Mouse (Mus musculus): ENCODE measurements around the gene Uap1l1.
A peak's percentile ranks its signal among the peaks of the same experiment; 100 is the strongest.

Uap1l1 gene

GRCm38 (mm10) chr2:25369996-25370395, 4.5 kb upstream of the Uap1l1 start:
- DNase-seq = no peak

GRCm38 (mm10) chr2:25364761-25365090, 756 bp downstream of the Uap1l1 start:
- DNase-seq = no peak

DNA sequence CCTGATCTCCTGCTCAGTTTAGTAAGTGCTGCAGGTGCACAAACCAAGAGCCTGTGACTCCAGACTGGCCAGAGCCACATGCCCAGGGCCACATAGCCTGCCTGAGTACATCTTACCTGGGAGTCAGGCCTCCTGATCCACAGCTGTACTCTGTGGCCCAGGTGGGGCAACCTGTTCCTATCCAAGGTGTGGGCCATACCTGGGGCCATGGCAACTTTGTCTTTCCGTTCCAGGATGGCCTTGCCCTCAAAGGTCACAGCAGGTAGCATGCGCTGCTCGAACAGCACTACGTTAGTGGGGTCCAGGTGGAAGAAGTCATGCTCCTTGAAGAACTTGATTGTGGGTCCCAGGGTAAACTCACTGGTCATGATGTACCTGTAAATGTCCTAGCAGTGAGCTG, 1.2 kb downstream of the Uap1l1 start:
- DNase-seq = no peak

GRCm38 (mm10) chr2:25363478-25364178, 1.9 kb downstream of the Uap1l1 start:
- DNase-seq = no peak

DNA sequence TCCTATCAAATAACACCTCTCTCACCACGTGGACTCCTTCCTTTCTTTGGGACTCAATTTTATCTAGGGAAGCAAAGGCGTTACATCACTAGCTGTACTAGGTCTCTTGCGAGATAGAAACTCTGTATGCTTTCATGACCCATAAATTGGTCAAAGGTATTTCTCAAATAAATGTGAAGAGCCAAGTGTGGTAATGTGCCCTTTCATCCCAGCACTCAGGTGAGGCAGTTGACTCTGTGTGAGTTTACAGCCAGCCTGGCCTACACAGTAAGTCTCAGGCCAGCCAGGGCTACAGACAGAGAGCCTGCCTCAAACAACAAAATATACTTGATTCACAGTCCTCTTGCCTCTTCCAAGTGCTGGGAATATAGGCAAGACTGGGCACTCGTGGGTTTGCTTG, 5.6 kb downstream of the Uap1l1 start:
- DNase-seq = no peak

DNA sequence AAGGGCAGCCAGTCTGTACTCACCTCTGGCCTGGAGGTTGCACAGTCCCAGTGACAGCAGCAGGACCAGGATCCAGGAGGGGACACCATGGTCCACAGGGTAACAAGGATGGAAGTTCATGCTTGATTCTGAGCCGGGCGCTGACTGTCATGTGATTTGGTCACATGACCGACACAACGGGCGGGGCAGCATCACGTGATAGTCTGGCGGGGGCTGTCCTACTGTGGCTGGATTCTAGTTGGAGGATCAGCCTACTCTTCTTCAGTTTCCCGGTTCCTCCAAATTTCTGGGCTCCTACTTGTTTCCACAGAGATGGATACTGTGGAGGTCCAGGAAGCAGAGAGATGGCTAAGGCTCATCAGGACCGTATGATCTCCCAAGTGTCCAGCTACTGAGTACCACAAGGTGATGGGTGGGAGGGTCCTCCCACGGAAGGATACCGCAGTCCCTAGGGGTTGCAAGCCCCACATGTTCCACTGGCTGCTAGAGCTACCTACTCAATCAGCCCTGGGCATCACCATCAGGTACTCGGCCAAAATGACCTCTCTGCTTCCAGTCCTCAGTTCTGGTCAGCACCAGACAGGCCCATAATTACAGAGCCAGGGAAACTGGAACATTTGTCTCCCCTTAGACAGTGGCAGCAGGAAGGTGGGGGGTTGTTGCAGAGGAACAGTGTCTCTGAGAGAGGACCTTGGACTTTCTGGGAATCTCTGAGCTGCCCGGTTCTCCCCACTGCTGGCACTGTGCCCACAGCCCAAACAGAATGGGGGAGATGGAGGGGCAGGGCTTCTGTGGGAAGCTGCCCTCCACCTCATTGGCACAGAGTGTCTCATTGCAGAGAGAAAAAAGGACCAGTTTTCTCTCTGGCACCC, 9.0 kb downstream of the Uap1l1 start, which contains the start of gene Dpp7:
Gene Dpp7, minus strand, starts transcription at position 152 of the 872 bp plus-strand sequence.
- peak; percentile 84 to 87 for DNase-seq

GRCm38 (mm10) chr2:25355419-25356066, 9.9 kb downstream of the Uap1l1 start:
- DNase-seq = no peak

DNA sequence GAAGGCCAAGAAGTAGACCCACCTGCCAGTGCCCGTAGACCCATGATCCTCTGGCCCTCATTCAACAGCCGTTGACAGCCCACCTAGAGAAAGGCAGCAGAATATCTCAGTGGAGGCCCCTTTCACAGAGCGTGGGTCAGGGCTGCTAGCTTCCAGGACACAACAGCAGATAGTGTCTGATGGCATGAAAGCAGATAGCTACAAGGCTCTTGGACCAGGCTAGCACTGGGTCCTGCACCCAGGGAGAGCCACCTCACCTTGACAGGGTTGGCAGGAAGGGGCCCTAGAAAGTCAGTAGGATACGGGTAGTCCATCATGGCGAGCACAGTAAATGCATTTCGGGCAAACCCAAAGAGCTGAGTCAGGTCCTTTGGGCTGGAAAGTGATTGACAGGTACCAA, 11.3 kb downstream of the Uap1l1 start:
- no peak for DNase-seq

DNA sequence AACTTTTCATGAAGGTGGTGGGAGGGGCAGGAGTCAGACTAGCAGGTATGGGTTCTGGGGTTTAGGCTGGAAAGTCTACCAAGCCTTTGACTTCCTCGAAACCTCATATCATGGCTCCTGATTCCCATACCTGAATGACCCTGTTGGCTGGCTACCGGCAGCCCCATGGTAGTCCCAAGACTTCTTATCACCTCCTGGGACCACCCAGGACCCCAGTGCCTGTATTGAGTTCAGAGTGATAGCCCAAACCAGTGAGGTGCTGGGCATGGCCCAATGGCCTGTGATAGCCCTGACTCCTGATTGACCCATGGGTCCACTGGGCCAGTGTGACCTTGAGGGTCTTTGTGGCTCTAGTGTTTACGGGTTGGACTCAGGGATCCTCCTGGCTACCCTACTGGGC, 14.8 kb downstream of the Uap1l1 start:
- no peak for DNase-seq

DNA sequence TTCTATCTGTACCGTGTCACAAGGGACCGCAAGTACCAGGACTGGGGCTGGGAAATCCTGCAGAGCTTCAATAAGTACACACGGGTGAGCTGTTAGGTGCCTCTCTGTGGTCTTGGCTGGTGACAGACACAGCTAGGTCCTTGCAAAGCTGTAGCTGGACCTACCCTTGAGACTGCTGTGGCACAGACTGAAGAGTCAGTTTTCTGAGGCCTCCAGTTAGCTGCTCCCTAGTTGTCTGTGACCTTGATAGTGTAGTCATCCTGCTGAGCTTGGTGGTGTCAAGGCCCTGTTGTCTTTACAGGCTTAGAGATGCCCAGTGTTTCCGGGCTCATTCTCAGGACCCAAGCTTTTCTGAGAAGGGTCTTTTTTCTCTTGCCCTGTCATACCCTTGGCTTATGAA, 16.0 kb downstream of the Uap1l1 start:
- no peak for DNase-seq

DNA sequence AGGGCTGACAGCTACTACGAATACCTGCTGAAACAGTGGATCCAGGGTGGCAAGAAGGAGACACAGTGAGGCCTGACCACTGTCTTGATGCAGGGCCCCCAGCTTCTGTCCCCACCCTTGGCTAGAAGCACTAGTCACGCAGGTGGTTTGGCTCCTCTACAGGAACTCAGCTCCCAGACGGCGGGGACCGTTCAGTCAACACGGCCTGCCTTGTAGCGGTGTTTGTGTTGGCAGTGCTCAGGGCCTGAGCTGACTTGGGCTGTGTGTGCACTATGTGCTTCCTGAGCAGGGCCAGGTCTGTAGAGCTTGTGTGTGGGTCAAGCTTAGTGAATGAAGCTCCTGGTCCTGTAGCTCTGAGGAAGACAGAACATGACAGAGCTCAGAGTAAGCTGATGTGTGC, 17.3 kb downstream of the Uap1l1 start:
- DNase-seq = no peak

- no peak for DNase-seq
Measured at GRCm38 (mm10) chr2:25338303-25338702, 27.2 kb downstream of the Uap1l1 start.

GRCm38 (mm10) chr2:25333569-25333968, 31.9 kb downstream of the Uap1l1 start:
- DNase-seq = no peak

GRCm38 (mm10) chr2:25332286-25333160, 33.0 kb downstream of the Uap1l1 start, which contains the start of gene Man1b1:
TSS of gene Man1b1 (plus strand) at chr2:25332338.
- DNase-seq = peak; percentile 99

- no peak for DNase-seq
Measured at GRCm38 (mm10) chr2:25331470-25331869, 34.0 kb downstream of the Uap1l1 start.

DNA sequence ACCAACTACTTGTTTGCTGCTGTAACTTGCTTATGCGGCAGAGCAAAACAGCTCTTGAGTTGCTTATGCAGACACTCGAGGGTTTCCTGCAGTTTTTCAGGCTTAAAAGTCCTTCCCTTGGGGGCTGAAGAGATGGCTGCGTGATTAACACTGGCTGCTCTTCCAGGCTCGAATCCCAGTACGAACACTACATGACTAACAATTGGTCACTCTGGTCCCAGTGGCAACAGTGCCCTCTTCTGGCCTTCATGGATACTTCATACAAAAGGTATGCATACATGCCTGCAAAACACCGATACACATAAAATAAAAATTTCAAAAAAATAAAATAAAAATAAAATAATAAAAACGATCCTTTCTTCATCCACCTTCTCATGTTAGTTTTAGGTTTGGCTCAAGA, 37.0 kb downstream of the Uap1l1 start:
- DNase-seq = peak; percentile 30 to 32

DNA sequence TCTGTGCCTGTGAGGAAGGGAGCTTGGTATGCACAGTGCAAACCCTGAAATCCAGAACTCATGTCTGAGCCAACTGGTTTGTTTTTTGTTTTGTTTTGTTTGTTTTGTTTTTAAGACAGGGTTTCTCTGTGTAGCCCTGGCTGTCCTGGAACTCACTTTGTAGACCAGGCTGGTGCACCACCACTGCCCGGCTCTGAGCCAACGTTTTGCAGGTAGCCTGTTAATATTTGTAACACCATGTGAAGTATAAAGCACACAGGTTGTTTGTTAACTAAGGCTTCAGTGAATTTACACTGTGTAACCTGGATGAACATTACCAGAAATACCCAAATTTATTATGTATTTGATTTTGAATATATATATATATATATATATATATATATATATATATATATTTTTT, 39.4 kb downstream of the Uap1l1 start:
- DNase-seq = no peak

GRCm38 (mm10) chr2:25320084-25320483, 45.4 kb downstream of the Uap1l1 start:
- no peak for DNase-seq

DNA sequence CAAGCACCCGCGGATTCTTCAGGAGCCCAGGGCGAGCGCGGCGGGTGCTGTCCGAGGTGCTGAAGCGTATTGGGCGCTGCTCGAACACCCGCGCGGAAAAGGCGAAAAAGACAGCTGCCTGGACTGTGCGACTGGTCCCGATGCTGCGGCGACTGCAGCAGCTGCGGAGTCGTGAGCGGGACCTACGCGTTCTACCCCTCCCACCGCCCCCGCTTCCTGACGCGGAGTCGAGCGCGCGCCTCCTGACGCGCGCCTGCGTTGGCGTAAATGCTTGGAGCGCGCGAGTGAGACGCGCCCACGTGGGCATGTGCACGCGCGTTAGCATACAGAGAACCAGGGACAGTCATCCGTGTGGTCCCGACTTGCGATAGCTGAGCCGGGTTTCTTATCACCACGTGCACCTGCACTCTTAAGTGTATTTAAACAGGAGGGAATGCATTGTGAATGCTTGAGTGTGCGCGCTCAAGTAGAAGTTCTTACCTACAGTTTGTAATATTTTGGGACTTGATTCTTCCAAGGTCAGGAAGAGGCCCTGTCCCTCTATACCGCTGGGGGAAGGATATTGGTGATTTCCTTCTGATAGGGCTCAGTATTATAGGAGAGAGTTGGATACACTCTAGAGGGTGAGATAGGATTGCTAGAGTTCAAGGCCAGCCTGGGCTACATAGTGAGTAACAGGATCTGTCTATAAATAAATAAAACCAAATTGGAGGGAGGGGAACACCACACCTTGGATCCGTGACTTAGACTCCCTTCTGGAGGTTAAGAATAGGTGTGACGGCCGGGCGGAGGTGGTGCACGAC, 46.3 kb downstream of the Uap1l1 start, which contains the start of gene Grin1:
Gene Grin1, minus strand, starts transcription at position 217 of the 803 bp plus-strand sequence.
- DNase-seq = peak; percentile 64 to 73

- no peak for DNase-seq
Measured at GRCm38 (mm10) chr2:25318119-25318966, 47.1 kb downstream of the Uap1l1 start.

DNA sequence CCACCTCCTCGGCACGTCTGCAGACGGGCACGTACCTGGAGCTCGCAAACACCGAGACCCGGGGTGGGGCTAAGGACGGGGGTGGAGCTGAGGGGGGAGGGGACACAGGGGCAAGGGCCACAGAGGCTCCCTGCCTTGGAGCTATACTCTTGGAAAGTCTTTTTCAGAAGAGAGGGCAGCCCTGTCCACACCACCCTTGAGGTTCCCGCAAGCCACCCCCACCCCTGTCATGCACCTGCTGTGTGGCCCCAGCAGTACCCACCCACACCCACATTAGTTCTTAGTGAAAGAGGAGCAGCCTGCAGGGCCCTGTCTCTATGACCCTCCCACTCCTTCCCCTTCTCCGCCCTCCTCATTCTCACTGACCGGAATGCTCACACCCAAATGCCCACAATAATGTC, 54.0 kb downstream of the Uap1l1 start:
- no peak for DNase-seq

All from B cell, adult 2 months (primary cell).